Mouse (Mus musculus): ENCODE results near the gene Plxna2. TPM values are rescaled to one million over a fixed set of nuclear protein-coding genes. Genes with fewer than 3 reads are reported as not detected.

Gene Plxna2
- polyA plus RNA-seq, 1 experiment from 2014 or later, result 8.5 TPM

GRCm38 (mm10) chr1:194734836-194735235 is 116.8 kb downstream of the Plxna2 start:
- Histone ChIP-seq H3K9me3 (no peaks in the 10 kb centered on the region), H3K4me1 (no peaks in the 10 kb centered on the region), H3K4me3 (no peak overlapping the region), H3K27ac (no peak overlapping the region), H3K27me3 (no peaks in the 10 kb centered on the region), H3K9ac (no peak overlapping the region), H3K4me2 (no peak overlapping the region), H3K36me3 (no peaks in the 10 kb centered on the region)
- 88% methylated on average over 2 of the region's 2 CpGs for WGBS
- no peak for ATAC-seq (ENCODE audit: borderline replicate concordance, extremely low read depth, low FRiP score, low TSS enrichment)

DNA sequence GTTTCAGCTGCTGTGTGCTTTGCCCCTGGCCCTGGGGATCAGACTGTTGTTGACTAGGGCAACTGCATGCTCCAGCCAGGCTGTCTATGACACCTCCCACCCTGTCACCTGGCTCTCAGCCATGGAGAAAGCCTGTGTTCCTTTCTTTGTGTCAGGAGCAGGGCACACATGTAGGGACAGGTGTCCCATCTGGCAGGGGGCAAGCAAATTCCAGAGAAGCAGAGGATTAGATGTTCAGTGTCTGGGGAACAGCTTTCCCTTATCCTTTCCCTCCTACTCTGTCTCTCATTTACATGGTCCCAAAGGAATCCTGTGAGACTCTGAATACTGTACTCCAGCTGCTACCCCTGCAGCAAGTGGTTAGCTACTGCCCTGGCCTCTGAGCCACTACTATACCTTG is 121.9 kb downstream of the Plxna2 start:
- Histone ChIP-seq H3K27ac (no peak overlapping the region), H3K4me1 (peaks cover 7% of the 10 kb centered on the region), H3K4me3 (no peak overlapping the region), H3K9me3 (no peaks in the 10 kb centered on the region), H3K27me3 (no peaks in the 10 kb centered on the region), H3K9ac (no peak overlapping the region), H3K4me2 (no peak overlapping the region), H3K36me3 (no peaks in the 10 kb centered on the region)
- peak; percentile 29; the same call in 1 of the 2 replicates for ATAC-seq (ENCODE audit: borderline replicate concordance, extremely low read depth, low FRiP score, low TSS enrichment)

DNA sequence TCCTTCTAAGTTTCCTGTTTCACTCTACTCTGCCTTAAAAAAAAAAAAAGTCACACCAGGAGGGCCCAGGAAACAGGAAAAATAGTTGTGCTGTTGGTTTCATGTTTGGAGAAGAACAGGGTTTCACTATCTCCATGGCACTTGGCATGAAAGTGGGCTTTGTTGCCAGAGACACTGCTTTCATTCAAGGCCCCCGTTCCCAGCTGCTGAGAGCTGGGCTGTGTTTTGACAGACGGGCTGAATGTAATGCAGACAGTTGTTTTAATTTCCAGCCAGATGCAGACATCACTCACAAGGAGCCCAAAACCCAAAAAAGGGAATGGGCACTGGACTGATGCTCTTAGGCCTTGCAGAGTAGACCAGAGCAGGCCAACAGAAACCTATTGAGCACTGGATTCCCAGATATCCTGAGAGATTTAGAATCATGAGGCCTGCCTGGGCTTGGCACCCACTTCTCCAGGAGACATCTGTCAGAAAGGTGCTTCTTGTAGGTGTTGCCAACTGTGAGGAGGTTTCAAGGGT is 124.9 kb downstream of the Plxna2 start:
- WGBS, result 22% methylated on average over 2 of the region's 2 CpGs
- no peaks in the 10 kb centered on the region for H3K27me3 ChIP-seq
- no peak overlapping the region for H3K4me2 ChIP-seq
- no peaks in the 10 kb centered on the region for H3K36me3 ChIP-seq
- H3K4me3 ChIP-seq, result no peak overlapping the region
- H3K27ac ChIP-seq, result 0 out of 2 replicates have a peak overlapping the region, but pooled peaks have one; percentile 15
- H3K4me1 ChIP-seq, result peaks cover 20% of the 10 kb centered on the region
- H3K9ac ChIP-seq, result no peak overlapping the region
- no peak for ATAC-seq (ENCODE audit: borderline replicate concordance, extremely low read depth, low FRiP score, low TSS enrichment)
- no peaks in the 10 kb centered on the region for H3K9me3 ChIP-seq

- H3K4me3 ChIP-seq, result no peak overlapping the region
- no peak overlapping the region for H3K9ac ChIP-seq
- H3K27me3 ChIP-seq, result no peaks in the 10 kb centered on the region
- H3K9me3 ChIP-seq, result no peaks in the 10 kb centered on the region
- H3K4me1 ChIP-seq, result peaks cover 20% of the 10 kb centered on the region
- no peaks in the 10 kb centered on the region for H3K36me3 ChIP-seq
- H3K27ac ChIP-seq, result no peak overlapping the region
- no peak for ATAC-seq (ENCODE audit: borderline replicate concordance, extremely low read depth, low FRiP score, low TSS enrichment)
- 81% methylated on average over 2 of the region's 2 CpGs for WGBS
- H3K4me2 ChIP-seq, result no peak overlapping the region
These were observed 127.3 kb downstream of the Plxna2 start for GRCm38 (mm10) chr1:194745177-194745934.

DNA sequence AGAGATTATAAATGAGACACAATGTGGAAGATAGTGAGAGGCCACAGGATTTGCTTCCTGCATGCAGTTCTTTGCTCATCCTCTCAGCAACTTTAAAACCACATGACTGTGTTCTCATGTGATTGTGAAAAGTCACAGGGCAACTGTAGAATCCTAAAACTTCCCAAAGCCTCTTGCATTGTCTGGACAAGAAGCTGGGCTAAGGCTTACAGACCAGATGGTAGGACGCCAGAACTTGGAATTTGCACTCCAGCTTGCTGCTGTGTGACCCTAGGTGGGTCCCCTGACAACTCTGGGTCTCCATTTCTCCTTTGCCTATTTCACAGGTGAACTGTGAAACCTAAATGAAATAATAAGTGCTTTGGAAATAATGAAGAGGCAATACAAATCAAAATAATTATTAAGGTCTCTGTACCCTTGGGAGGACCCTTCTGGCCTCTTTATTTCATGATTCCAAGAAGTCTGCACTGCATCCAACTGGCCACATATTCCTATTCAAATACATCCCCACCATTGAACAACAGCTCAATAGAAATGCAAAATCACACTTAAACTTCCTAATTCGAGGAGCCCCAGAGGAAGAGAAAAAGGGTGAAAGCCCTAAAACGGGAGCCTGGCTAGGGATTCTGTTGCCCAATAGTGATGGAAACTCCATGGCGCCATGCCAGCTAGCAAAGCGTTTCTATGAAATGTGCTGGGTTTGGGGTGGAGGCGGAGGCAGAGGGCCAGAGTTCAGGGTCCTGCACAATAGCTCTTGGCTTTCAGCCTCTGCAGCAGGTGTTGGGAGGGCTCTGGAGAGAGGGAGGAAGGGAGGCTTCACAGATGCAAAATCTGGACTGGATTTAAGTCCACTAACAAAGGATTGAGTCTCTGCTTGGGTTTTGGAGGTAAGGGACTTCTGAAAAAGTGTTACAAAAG is 128.6 kb downstream of the Plxna2 start:
- Histone ChIP-seq H3K27me3 (no peaks in the 10 kb centered on the region), H3K9me3 (no peaks in the 10 kb centered on the region), H3K4me2 (no peak overlapping the region), H3K4me1 (peaks cover 20% of the 10 kb centered on the region), H3K4me3 (no peak overlapping the region), H3K9ac (no peak overlapping the region), H3K27ac (no peak overlapping the region), H3K36me3 (no peaks in the 10 kb centered on the region)
- 23% methylated on average over 6 of the region's 6 CpGs for WGBS
- peak; percentile 74; the same call in 1 of the 2 replicates for ATAC-seq (ENCODE audit: borderline replicate concordance, extremely low read depth, low FRiP score, low TSS enrichment)

- H3K27ac ChIP-seq, result no peak overlapping the region
- H3K4me1 ChIP-seq, result peaks cover 20% of the 10 kb centered on the region
- no peak overlapping the region for H3K4me2 ChIP-seq
- H3K9ac ChIP-seq, result no peak overlapping the region
- no peaks in the 10 kb centered on the region for H3K9me3 ChIP-seq
- no peak for ATAC-seq (ENCODE audit: borderline replicate concordance, extremely low read depth, low FRiP score, low TSS enrichment)
- no peak overlapping the region for H3K4me3 ChIP-seq
- H3K27me3 ChIP-seq, result no peaks in the 10 kb centered on the region
- H3K36me3 ChIP-seq, result no peaks in the 10 kb centered on the region
These were observed 129.2 kb downstream of the Plxna2 start for GRCm38 (mm10) chr1:194747258-194747657.

GRCm38 (mm10) chr1:194753168-194753567 is 135.2 kb downstream of the Plxna2 start:
- no peaks in the 10 kb centered on the region for H3K27me3 ChIP-seq
- H3K4me2 ChIP-seq, result no peak overlapping the region
- 0 out of 2 replicates have a peak, but pooled peaks cover 8% of the 10 kb centered on the region for H3K36me3 ChIP-seq
- H3K9ac ChIP-seq, result no peak overlapping the region
- H3K27ac ChIP-seq, result no peak overlapping the region
- H3K4me1 ChIP-seq, result no peaks in the 10 kb centered on the region
- 45% methylated on average over 2 of the region's 2 CpGs for WGBS
- H3K4me3 ChIP-seq, result no peak overlapping the region
- ATAC-seq (ENCODE audit: borderline replicate concordance, extremely low read depth, low FRiP score, low TSS enrichment), result no peak
- H3K9me3 ChIP-seq, result no peaks in the 10 kb centered on the region

- H3K4me3 ChIP-seq, result no peak overlapping the region
- H3K9ac ChIP-seq, result no peak overlapping the region
- H3K27me3 ChIP-seq, result no peaks in the 10 kb centered on the region
- H3K27ac ChIP-seq, result no peak overlapping the region
- H3K4me2 ChIP-seq, result no peak overlapping the region
- no peaks in the 10 kb centered on the region for H3K4me1 ChIP-seq
- H3K9me3 ChIP-seq, result no peaks in the 10 kb centered on the region
- H3K36me3 ChIP-seq, result 0 out of 2 replicates have a peak, but pooled peaks cover 8% of the 10 kb centered on the region
- no peak for ATAC-seq (ENCODE audit: borderline replicate concordance, extremely low read depth, low FRiP score, low TSS enrichment)
These were observed 138.0 kb downstream of the Plxna2 start for GRCm38 (mm10) chr1:194756001-194756400.

DNA sequence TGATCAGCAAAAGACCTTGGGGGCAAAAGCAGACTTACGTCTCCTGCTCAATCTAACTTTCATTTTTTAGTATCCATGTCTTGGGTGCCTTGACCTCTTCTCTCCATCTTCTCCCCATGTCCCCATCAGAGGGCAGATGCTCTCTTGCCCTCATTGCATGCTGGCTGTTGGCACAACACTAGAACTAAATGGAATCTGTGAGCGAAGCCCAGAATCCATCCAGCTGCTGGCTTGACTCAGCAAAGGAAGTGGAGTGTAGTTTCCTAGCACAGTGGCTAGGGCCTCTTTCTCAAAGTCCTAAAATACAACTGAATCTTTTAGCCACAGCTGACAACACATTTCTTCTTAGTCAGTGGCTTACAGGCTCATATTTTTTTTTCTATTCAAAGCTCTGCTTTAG is 138.4 kb downstream of the Plxna2 start:
- 81% methylated on average over 2 of the region's 2 CpGs for WGBS
- H3K9me3 ChIP-seq, result no peaks in the 10 kb centered on the region
- H3K4me1 ChIP-seq, result no peaks in the 10 kb centered on the region
- no peaks in the 10 kb centered on the region for H3K27me3 ChIP-seq
- H3K4me2 ChIP-seq, result no peak overlapping the region
- 0 out of 2 replicates have a peak, but pooled peaks cover 8% of the 10 kb centered on the region for H3K36me3 ChIP-seq
- no peak overlapping the region for H3K27ac ChIP-seq
- ATAC-seq (ENCODE audit: borderline replicate concordance, extremely low read depth, low FRiP score, low TSS enrichment), result no peak
- no peak overlapping the region for H3K4me3 ChIP-seq
- H3K9ac ChIP-seq, result no peak overlapping the region

DNA sequence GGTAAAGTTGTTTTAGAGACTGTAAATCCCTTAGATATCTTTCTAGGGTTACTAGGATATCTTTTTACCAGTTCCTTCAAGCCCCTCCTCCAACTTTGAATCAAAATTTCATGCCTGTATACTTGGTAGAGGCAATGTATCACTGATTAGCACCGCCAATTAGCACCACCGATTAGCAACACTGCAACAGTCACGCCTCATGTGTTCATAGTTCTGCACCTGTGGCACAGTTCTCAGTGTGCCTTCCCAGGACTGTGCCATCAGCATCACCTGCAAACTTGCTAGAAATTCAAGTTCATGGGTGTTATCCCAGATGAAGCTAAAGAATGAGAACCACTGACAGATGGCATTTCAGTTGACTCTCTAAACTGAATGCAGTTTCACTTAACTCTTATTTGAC is 138.8 kb downstream of the Plxna2 start:
- Histone ChIP-seq H3K27me3 (no peaks in the 10 kb centered on the region), H3K27ac (no peak overlapping the region), H3K36me3 (0 out of 2 replicates have a peak, but pooled peaks cover 8% of the 10 kb centered on the region), H3K4me3 (no peak overlapping the region), H3K9me3 (no peaks in the 10 kb centered on the region), H3K4me2 (no peak overlapping the region), H3K9ac (no peak overlapping the region), H3K4me1 (no peaks in the 10 kb centered on the region)
- ATAC-seq (ENCODE audit: borderline replicate concordance, extremely low read depth, low FRiP score, low TSS enrichment), result no peak
- 82% methylated on average over 3 of the region's 3 CpGs for WGBS

DNA sequence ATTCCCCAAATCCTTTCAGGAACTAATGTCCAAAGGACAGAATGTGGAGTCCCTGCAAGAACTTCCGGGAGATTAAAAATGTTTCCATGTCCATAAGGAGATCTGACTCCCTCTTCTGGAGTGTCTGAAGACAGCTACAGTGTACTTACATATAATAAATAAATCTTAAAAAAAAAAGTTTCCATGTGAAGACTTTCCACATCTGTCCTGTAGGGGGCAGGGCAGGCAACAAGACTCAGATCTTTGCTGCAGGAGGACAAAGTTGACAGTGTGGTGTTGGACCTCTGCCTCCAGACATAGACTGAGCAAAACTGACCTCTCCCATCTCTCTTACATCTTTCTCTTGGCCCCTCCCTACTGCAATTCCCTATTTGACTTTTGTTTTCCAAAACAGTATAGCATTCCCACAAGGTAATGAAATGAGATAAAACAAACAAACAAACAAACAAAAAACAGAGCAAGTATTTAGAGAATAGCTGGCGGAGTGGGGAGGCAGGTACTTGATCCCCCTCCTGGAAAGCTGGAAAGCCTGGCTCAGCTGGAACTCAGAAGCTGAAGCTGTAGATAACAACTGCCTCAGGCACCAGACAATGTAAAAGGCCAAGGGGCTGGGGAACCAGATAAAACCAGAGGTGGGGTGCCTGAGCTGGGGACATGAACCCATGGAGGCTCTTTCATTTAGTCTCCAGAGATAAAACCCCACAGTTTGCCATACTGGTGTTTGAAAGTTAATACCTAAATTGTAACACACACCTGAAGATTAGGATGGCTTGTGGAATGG is 143.6 kb downstream of the Plxna2 start:
- 71% methylated on average over 2 of the region's 2 CpGs for WGBS
- Histone ChIP-seq H3K4me1 (no peaks in the 10 kb centered on the region), H3K4me3 (no peak overlapping the region), H3K9ac (no peak overlapping the region), H3K36me3 (peaks cover 7% of the 10 kb centered on the region; the same call in 1 of the 2 replicates), H3K4me2 (no peak overlapping the region), H3K27me3 (no peaks in the 10 kb centered on the region), H3K27ac (no peak overlapping the region), H3K9me3 (no peaks in the 10 kb centered on the region)
- no peak for ATAC-seq (ENCODE audit: borderline replicate concordance, extremely low read depth, low FRiP score, low TSS enrichment)
